Mouse (Mus musculus): ENCODE data around the gene Nrros. TPM values are rescaled to one million over a fixed set of nuclear protein-coding genes. Genes with fewer than 3 reads are reported as not detected.
A peak's percentile ranks its signal among the peaks of the same experiment; 100 is the strongest.

Gene Nrros
- polyA plus RNA-seq, 1 experiment from 2014 or later: 11.1 TPM

GRCm38 (mm10) chr16:32124444-32125335 is 40.7 kb downstream of the Nrros start:
- 75% methylated on average over 17 of the region's 17 CpGs for WGBS
- Histone ChIP-seq H3K9me3 (no peaks in the 10 kb centered on the region), H3K4me1 (replicated peaks) (no peaks in the 10 kb centered on the region), H3K4me3 (no peak overlapping the region), H3K27ac (no peak overlapping the region), H3K27me3 (ENCODE audit: insufficient read depth, poor library complexity, severe bottlenecking) (no peaks in the 10 kb centered on the region), H3K36me3 (no peaks in the 10 kb centered on the region)
- DNase-seq (ENCODE audit: low spot score): no peak

- no peak overlapping the region for H3K27ac ChIP-seq
- 90% methylated on average over 7 of the region's 7 CpGs for WGBS
- H3K9me3 ChIP-seq: no peaks in the 10 kb centered on the region
- no peaks in the 10 kb centered on the region for H3K36me3 ChIP-seq
- no peaks in the 10 kb centered on the region for H3K4me1 ChIP-seq (replicated peaks)
- DNase-seq (ENCODE audit: low spot score): no peak
- no peaks in the 10 kb centered on the region for H3K27me3 ChIP-seq (ENCODE audit: insufficient read depth, poor library complexity, severe bottlenecking)
- H3K4me3 ChIP-seq: no peak overlapping the region
These were observed 41.4 kb downstream of the Nrros start for GRCm38 (mm10) chr16:32124020-32124419.

- Histone ChIP-seq H3K27me3 (ENCODE audit: insufficient read depth, poor library complexity, severe bottlenecking) (0 out of 2 replicates have a peak, but pooled peaks cover 4% of the 10 kb centered on the region), H3K9me3 (no peaks in the 10 kb centered on the region), H3K36me3 (no peaks in the 10 kb centered on the region), H3K27ac (no peak overlapping the region), H3K4me1 (replicated peaks) (no peaks in the 10 kb centered on the region), H3K4me3 (no peak overlapping the region)
- no peak for DNase-seq (ENCODE audit: low spot score)
- 79% methylated on average over 3 of the region's 3 CpGs for WGBS
These were observed 44.9 kb downstream of the Nrros start for GRCm38 (mm10) chr16:32120454-32120853.

GRCm38 (mm10) chr16:32116186-32116585 is 49.2 kb downstream of the Nrros start:
- no peak overlapping the region for H3K27ac ChIP-seq
- WGBS: 70% methylated on average over 5 of the region's 5 CpGs
- DNase-seq (ENCODE audit: low spot score): no peak
- H3K4me1 ChIP-seq (replicated peaks): no peaks in the 10 kb centered on the region
- no peaks in the 10 kb centered on the region for H3K9me3 ChIP-seq
- H3K36me3 ChIP-seq: no peaks in the 10 kb centered on the region
- no peak overlapping the region for H3K4me3 ChIP-seq
- 0 out of 2 replicates have a peak, but pooled peaks cover 4% of the 10 kb centered on the region for H3K27me3 ChIP-seq (ENCODE audit: insufficient read depth, poor library complexity, severe bottlenecking)

- Histone ChIP-seq H3K36me3 (peaks cover under 1% of the 10 kb centered on the region; the same call in 1 of the 2 replicates), H3K27ac (no peak overlapping the region), H3K4me3 (no peak overlapping the region), H3K27me3 (ENCODE audit: insufficient read depth, poor library complexity, severe bottlenecking) (0 out of 2 replicates have a peak, but pooled peaks cover 4% of the 10 kb centered on the region), H3K4me1 (replicated peaks) (no peaks in the 10 kb centered on the region), H3K9me3 (no peaks in the 10 kb centered on the region)
- 66% methylated on average over 6 of the region's 6 CpGs for WGBS
- DNase-seq (ENCODE audit: low spot score): no peak
These were observed 49.6 kb downstream of the Nrros start for GRCm38 (mm10) chr16:32115781-32116180.

- peaks cover 7% of the 10 kb centered on the region for H3K36me3 ChIP-seq
- DNase-seq (ENCODE audit: low spot score): peak; percentile 80
- H3K4me3 ChIP-seq: no peak overlapping the region
- no peaks in the 10 kb centered on the region for H3K4me1 ChIP-seq (replicated peaks)
- 0 out of 2 replicates have a peak, but pooled peaks cover 4% of the 10 kb centered on the region for H3K27me3 ChIP-seq (ENCODE audit: insufficient read depth, poor library complexity, severe bottlenecking)
- no peaks in the 10 kb centered on the region for H3K9me3 ChIP-seq
- WGBS: 22% methylated on average over 15 of the region's 15 CpGs
- H3K27ac ChIP-seq: no peak overlapping the region
These were observed 50.3 kb downstream of the Nrros start for GRCm38 (mm10) chr16:32114968-32115695.

GRCm38 (mm10) chr16:32114406-32114805 is 51.0 kb downstream of the Nrros start:
- H3K27me3 ChIP-seq (ENCODE audit: insufficient read depth, poor library complexity, severe bottlenecking): 0 out of 2 replicates have a peak, but pooled peaks cover 4% of the 10 kb centered on the region
- no peak overlapping the region for H3K27ac ChIP-seq
- peaks cover 13% of the 10 kb centered on the region for H3K36me3 ChIP-seq
- no peak for DNase-seq (ENCODE audit: low spot score)
- WGBS: 84% methylated on average over 10 of the region's 10 CpGs
- H3K9me3 ChIP-seq: no peaks in the 10 kb centered on the region
- no peak overlapping the region for H3K4me3 ChIP-seq
- H3K4me1 ChIP-seq (replicated peaks): no peaks in the 10 kb centered on the region

- Histone ChIP-seq H3K36me3 (peaks cover 20% of the 10 kb centered on the region), H3K27me3 (ENCODE audit: insufficient read depth, poor library complexity, severe bottlenecking) (0 out of 2 replicates have a peak, but pooled peaks cover 4% of the 10 kb centered on the region), H3K9me3 (no peaks in the 10 kb centered on the region), H3K27ac (no peak overlapping the region), H3K4me3 (no peak overlapping the region), H3K4me1 (replicated peaks) (no peaks in the 10 kb centered on the region)
- no peak for DNase-seq (ENCODE audit: low spot score)
- 75% methylated on average over 23 of the region's 23 CpGs for WGBS
These were observed 51.7 kb downstream of the Nrros start for GRCm38 (mm10) chr16:32113541-32114218.

- Histone ChIP-seq H3K4me3 (no peak overlapping the region), H3K36me3 (peaks cover 43% of the 10 kb centered on the region), H3K4me1 (replicated peaks) (no peaks in the 10 kb centered on the region), H3K27ac (no peak overlapping the region), H3K9me3 (no peaks in the 10 kb centered on the region), H3K27me3 (ENCODE audit: insufficient read depth, poor library complexity, severe bottlenecking) (0 out of 2 replicates have a peak, but pooled peaks cover 4% of the 10 kb centered on the region)
- DNase-seq (ENCODE audit: low spot score): no peak
- WGBS: 84% methylated on average over 15 of the region's 15 CpGs
These were observed 54.3 kb downstream of the Nrros start for GRCm38 (mm10) chr16:32110951-32111699.

GRCm38 (mm10) chr16:32108578-32108977 is 56.8 kb downstream of the Nrros start:
- Histone ChIP-seq H3K4me1 (replicated peaks) (no peaks in the 10 kb centered on the region), H3K36me3 (peaks cover 67% of the 10 kb centered on the region), H3K9me3 (no peaks in the 10 kb centered on the region), H3K27ac (no peak overlapping the region), H3K4me3 (no peak overlapping the region), H3K27me3 (ENCODE audit: insufficient read depth, poor library complexity, severe bottlenecking) (no peaks in the 10 kb centered on the region)
- no peak for DNase-seq (ENCODE audit: low spot score)
- 85% methylated on average over 2 of the region's 2 CpGs for WGBS

GRCm38 (mm10) chr16:32108170-32108569 is 57.2 kb downstream of the Nrros start:
- H3K36me3 ChIP-seq: peaks cover 71% of the 10 kb centered on the region
- WGBS: 78% methylated on average over 7 of the region's 7 CpGs
- no peaks in the 10 kb centered on the region for H3K27me3 ChIP-seq (ENCODE audit: insufficient read depth, poor library complexity, severe bottlenecking)

More at GRCm38 (mm10) chr16:32108170-32108569, 57.2 kb downstream of the Nrros start:
- Histone ChIP-seq H3K4me3 (no peak overlapping the region), H3K27ac (no peak overlapping the region), H3K4me1 (replicated peaks) (no peaks in the 10 kb centered on the region), H3K9me3 (no peaks in the 10 kb centered on the region)
- DNase-seq (ENCODE audit: low spot score): no peak

Data from hindbrain, embryonic 10.5 days (tissue).